Mouse (Mus musculus) fibroblast of lung, adult 2 months (primary cell): ENCODE measurements at regions not wholly inside any gene's neighbourhood (a gene's known extent, or its start where the extent isn't known, plus 50 kb on each side); places are given as distances from the start of the nearest gene placed in this dataset.

Experiments used
- DNase-seq: peaks from one replicate; pipeline ENCODE4 v3.0.0-alpha.2; 2011; ENCODE audit warnings: low read depth

DNA sequence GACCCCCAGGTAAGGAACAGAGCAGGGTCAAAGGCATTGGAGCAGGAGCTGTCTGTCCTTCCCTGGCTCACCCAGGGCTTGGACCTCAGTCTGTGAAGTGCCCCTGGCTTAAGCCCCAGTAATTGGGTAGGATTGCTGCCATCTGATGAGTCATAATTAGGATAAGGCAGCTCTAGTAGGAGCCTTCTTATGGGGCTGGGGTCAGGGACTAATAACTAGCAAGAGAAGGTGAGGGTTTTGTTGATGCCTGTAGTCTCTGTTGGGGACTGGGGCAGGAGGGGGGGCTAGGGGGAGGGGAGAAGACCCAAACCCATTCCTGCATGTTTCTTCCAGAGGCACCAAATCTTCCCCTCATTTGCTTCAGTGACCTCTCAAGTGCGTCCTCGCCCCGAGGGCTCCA is 172.4 kb upstream of the Mki67 start:
- DNase-seq = no peak

GRCm38 (mm10) chr7:135889016-135889726 is 173.0 kb upstream of the Mki67 start:
- DNase-seq = no peak

DNA sequence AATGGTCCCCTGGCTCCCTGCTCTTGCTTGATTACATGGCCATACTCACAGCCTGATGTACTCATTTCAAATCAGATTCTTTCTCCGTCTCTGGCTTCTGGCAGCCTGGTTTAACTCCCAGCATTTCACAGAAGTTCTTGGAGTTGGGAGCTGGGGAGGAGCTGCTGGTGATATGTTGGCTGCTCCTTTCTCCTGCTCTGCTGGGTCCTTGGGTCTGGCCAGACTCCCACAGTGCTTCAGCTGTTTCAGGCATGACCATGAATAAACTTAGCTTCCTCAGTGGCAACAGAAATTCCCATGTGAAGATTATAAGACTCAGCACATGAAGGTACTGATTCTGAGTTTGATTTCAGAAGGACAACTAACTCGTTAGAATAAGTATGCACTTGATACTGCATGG is 182.7 kb upstream of the Mki67 start:
- no peak for DNase-seq

GRCm38 (mm10) chr7:135899765-135900164 is 183.6 kb upstream of the Mki67 start:
- no peak for DNase-seq

GRCm38 (mm10) chr7:135900861-135901321 is 184.7 kb upstream of the Mki67 start:
- DNase-seq = peak; percentile 27

GRCm38 (mm10) chr7:135902106-135903055 is 186.2 kb upstream of the Mki67 start:
- DNase-seq = no peak

- DNase-seq = no peak
These were observed 195.2 kb upstream of the Mki67 start for GRCm38 (mm10) chr7:135911376-135911775.

GRCm38 (mm10) chr7:135913923-135914634 is 197.9 kb upstream of the Mki67 start:
- DNase-seq = no peak

DNA sequence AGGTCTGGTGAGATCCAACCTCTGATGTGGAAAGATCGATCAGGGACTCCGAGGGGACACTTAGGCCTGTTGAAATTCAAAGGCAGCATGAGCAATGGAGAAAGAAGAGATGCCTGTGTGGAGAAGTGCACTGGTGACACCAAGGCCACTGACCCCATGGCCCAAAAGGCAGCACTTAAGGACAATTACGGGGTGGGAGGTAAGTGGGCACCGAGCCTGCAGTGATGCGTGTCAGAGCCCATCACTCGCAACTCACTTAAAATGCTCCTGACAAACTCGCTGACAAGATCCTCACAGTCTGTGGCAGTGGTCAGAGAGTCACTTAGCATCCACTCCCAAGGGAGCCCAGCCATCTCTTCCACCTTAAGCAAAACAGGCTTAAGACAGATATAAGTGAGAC is 207.7 kb upstream of the Mki67 start:
- DNase-seq = no peak

GRCm38 (mm10) chr7:135924641-135925040 is 208.5 kb upstream of the Mki67 start:
- no peak for DNase-seq

GRCm38 (mm10) chr7:135930091-135930490 is 213.9 kb upstream of the Mki67 start:
- DNase-seq = no peak

GRCm38 (mm10) chr7:135932595-135933175 is 216.5 kb upstream of the Mki67 start:
- DNase-seq = no peak

GRCm38 (mm10) chr7:135935180-135935579 is 219.0 kb upstream of the Mki67 start:
- no peak for DNase-seq

- DNase-seq = no peak
These were observed 221.3 kb upstream of the Mki67 start for GRCm38 (mm10) chr7:135937465-135937864.

DNA sequence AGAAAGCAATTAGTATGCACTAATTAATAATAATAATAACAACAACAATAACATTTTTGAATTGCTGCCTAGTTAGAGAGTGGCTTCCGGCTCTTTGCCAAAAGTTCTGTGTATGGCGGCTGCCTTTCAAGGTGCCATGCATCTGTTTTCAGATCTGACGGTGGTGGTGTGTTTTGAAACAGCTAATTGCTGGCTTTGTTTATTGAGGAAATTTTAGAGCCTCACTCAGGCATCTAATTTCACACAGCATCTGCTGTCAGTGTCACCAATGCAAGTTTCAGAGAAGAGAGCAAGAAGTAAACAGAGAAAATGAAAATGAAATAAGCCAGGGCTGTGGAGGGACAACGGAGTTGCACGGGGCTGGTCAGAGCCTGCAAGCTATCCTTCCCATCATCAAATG is 223.2 kb upstream of the Mki67 start:
- no peak for DNase-seq

- DNase-seq = no peak
These were observed 226.7 kb upstream of the Mki67 start for GRCm38 (mm10) chr7:135942826-135943225.

DNA sequence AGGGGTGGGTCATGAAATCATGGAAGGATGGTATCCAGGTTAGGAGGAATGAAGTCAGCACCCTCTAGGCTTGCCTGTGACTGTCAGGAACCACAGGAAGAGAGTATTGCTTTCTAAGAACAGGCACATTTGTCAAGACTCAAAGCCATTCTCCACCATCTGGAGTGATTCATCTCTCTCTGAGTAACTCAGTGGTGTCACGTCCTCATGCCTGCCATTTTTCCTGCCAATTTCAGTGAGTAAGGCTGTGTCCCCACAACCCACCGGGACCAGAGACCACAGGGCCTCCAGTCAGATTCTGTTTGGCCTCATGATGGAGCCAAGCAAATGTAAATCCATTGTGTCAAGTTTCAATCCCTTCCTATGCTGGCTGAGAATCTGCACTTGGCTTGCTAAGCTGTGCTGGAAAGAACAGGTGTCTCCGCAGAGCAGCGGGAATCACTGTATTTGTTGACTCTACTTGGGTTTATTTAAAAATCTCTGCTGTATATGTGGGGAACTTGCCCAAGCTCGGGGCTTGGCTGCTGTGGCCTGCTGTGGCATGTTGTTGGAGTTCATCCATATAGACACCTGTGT is 230.0 kb upstream of the Mki67 start:
- DNase-seq = no peak

GRCm38 (mm10) chr7:135961026-135961425 is 244.9 kb upstream of the Mki67 start:
- DNase-seq = peak; percentile 50

GRCm38 (mm10) chr7:135965528-135965927 is 249.4 kb upstream of the Mki67 start:
- no peak for DNase-seq

GRCm38 (mm10) chr7:135966231-135966630 is 250.1 kb upstream of the Mki67 start:
- DNase-seq = no peak

DNA sequence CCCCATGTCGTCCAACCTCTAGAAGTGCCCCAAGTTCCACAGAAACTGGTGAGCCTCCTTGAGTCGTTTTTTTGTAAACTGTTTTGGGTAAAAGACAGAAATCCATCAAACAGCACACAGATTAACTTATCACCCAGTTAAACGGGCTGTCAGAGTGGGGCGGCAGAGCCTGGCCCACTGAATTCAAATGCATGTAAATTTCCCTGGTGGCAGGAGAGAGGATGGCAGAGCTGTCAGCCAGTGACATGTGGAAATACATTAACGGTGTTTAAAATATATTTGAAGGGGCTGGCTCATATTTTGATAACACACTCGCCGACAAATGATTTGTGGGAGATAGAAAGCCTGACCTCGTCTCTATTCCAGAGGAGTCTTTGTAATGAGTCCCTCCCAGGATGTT is 252.5 kb upstream of the Mki67 start:
- DNase-seq = no peak

DNA sequence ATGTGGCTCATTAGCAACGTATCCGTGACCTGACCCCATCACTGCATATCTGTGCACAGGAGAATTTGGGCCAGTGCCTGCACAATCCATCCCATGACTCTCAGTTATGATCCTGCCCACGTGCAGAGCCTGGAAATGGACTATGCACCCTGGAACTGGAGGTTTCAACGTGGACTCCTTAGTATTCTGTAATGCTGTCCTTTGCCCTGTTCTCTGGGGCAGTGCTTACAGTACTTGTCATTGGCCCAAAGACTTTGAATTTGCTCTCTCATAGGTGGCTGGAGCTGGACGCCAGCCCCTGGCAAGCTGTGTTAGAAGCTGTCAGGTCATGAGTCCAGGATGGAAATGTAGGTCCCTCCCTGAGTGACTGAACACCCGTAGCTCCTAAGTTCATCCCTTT is 269.9 kb upstream of the Mki67 start:
- no peak for DNase-seq
